Mouse (Mus musculus): Measurements from ENCODE around the gene Iqsec1.

Gene Iqsec1

GRCm38 (mm10) chr6:90781921-90782770, 206.3 kb downstream of the Iqsec1 start:
- peak; percentile 68 for DNase-seq (ENCODE audit: low read depth)

DNA sequence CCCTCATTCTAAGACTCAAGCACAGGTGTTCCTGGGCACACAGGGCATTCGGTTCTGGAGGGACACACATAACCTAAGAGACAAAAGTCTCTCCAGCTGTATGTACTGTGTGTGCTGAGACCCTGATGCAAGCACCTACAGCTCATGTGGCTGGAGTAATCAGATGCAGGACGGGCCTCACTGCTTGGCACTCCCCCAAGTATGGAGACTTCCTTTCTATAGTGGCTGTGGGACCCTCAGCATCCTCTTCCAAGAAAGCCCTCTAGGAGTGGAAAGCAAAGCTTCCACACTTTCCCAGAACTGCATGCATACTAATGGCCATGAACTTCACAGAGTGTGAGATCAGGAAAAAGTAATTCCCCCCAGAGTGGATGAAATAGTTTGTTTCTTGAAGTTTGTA, 208.0 kb downstream of the Iqsec1 start:
- no peak for DNase-seq (ENCODE audit: low read depth)

- DNase-seq (ENCODE audit: low read depth), result no peak
Measured at GRCm38 (mm10) chr6:90778841-90779240, 209.6 kb downstream of the Iqsec1 start.

- DNase-seq (ENCODE audit: low read depth), result no peak
Measured at GRCm38 (mm10) chr6:90777302-90777701, 211.2 kb downstream of the Iqsec1 start.

GRCm38 (mm10) chr6:90775606-90776005, 212.9 kb downstream of the Iqsec1 start:
- DNase-seq (ENCODE audit: low read depth), result no peak

GRCm38 (mm10) chr6:90773811-90774233, 214.7 kb downstream of the Iqsec1 start:
- DNase-seq (ENCODE audit: low read depth), result no peak

GRCm38 (mm10) chr6:90772120-90772519, 216.4 kb downstream of the Iqsec1 start:
- DNase-seq (ENCODE audit: low read depth), result no peak

- DNase-seq (ENCODE audit: low read depth), result no peak
Measured at GRCm38 (mm10) chr6:90768526-90768925, 220.0 kb downstream of the Iqsec1 start.

DNA sequence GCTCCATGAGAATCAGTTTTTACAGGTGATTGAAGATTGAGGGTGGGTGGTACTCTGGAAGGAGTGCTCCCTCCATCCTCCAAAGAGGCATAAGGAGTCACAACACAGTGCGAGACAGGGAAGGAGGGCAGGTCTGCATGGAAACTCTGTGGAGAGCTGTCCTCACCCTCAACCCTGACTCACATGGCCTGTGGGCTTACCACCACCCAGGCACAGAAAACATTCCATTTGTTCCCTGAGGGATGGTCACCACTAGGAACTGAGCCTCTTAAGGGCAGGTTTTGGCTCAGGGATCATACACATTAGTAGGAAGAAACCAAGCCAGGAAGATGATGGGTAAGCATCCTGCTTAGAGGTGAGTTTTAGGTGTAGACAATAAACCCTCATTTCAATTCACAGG, 220.6 kb downstream of the Iqsec1 start:
- DNase-seq (ENCODE audit: low read depth), result no peak

DNA sequence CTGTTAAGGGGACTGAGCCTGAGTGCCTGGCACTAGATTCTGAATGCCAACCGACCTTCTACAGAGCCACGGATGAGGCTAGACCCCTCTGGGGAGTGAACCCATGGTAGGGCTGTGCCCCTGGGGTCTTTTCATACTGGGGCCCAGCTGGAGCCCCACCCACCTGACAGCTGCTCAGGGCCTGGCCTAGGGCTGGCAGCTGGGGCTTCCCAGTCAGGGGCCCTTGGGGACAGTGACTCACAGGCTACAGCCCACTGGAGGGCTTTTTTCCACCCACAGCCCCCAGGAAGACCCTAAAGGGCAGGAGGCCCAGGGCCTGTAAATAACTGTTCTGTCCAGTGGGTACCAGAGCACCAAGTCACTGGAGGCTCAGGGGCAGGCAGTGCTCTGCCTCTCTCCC, 223.7 kb downstream of the Iqsec1 start:
- DNase-seq (ENCODE audit: low read depth), result no peak

DNA sequence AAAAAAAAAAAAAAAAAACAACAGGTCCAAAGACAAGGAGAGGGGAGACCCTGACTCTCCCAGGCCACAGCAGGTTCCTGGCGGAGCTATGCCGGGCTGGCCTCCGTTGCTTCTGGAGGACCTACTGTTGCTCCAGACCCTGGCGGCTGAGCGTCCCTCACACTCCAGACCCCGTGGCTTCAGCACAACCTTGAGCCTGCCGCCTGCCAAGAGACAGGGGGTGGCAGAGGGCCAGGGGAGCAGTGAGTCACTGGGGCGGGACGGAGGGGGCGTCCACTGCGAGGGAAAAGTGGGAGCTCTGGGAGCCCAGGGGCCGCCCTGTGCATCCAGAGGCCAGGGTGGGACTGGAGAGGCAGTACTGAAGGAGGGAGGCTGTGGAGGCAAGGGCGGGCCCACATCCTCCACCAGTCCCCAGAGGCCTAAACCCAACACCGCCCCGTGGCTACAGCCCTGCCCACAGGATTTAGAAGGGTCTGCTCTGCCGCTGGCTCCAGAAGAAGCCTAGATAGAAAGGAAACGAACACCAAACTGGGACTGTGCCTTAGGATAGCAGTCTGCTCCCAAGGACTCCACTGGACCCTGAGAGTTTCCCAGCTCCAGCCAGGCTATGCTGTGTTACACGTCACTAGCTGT, 224.4 kb downstream of the Iqsec1 start:
- DNase-seq (ENCODE audit: low read depth), result no peak

DNA sequence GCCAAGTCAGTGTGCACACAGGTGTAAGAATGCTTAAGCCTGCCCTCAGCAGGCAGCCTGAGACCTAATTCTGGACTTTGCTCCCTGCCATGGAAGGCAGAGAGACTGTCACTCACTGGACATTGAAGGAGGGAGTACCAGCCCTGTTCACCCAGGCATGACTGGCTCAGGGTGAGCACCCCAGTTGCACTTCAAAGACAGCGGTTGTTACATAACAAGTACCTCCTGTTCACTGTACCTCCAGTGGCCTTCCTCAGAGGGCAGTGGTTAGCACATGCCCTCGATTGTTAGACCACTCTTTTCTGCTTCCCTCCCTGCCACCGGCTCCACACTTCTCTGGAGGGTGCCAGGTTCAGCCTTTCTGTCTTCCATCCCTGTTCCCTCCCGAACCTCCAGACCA, 225.2 kb downstream of the Iqsec1 start:
- DNase-seq (ENCODE audit: low read depth), result no peak

- DNase-seq (ENCODE audit: low read depth), result no peak
Measured at GRCm38 (mm10) chr6:90762120-90762736, 226.3 kb downstream of the Iqsec1 start.

DNA sequence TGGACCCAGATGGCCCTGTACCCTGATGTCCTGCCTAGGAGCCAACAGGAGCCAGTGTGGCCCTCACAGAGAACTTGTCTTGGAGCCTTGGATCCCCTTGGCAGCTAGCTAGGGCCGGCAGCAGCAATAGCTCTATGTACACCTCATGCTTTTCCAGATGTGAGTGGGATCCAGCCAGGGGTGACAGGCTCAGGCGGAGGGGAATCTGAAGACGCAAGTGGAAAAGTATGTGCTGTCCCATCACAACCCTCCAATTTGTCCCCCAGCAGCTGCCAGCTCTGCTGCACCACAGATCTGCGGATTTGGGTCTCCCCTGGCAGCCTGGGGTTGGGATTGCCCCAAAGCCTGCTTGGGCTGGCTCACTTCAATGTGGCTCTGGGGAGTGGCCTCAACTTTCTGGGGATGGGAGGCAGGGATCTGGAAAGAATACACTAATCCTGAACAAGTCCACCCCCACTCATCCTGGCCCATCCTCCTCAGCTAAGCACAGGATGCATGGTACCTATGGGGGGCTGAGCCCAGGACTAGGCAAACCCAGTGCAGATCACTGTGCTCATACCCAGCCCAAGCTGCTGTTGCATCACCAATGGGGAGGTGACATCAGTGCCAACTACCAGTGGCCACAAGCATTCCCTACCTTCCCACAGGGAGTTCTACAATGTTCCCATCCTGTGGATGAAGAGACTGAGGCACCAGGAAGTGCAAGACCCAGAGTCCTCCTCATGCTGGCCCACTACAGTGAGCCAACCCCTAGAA, 227.0 kb downstream of the Iqsec1 start:
- DNase-seq (ENCODE audit: low read depth), result no peak

GRCm38 (mm10) chr6:90760886-90761285, 227.6 kb downstream of the Iqsec1 start:
- DNase-seq (ENCODE audit: low read depth), result no peak

DNA sequence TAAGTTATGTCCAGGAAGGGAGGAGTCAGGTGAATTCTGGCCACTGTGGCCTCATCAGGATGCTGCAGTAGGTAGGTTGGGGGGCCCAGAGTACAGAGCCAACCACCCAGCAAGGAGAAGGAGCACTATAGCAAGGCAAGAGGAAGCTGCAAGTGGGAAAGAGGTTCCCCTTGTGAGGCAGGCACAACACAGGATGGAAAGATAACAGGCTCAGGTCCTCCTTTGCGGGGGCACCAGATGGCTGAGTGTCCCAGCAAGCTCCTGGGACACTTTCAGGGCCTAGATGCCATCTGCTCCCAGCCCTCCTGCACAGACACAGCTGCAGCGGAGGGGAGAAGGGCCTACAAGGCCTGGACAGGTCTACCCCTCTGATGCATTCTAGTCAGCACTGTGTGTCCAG, 228.7 kb downstream of the Iqsec1 start:
- no peak for DNase-seq (ENCODE audit: low read depth)

GRCm38 (mm10) chr6:90758155-90758554, 230.3 kb downstream of the Iqsec1 start:
- DNase-seq (ENCODE audit: low read depth), result no peak

DNA sequence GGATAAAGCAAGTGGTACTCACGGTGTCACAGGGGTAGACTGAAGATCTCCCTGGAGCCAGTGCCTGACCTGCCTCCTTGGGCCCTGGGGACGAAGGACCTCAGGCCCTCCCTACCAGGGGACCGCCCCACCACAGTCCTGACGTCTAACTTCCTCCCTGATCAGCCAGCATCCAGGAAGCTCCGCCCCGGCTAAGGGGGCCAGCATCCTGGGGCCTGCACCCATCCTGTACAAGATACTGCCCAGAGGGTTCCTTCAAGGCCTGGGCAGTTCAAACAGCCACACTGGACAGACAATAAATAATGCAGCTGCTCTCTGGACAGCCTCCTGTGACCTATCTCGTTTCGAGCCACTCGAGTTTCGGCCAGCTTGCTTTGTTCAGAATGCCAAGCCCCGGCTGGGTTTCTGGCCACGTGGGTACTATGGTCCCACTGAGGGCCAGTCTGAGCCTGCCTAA, 231.0 kb downstream of the Iqsec1 start:
- DNase-seq (ENCODE audit: low read depth), result peak; percentile 61

GRCm38 (mm10) chr6:90756561-90756960, 231.9 kb downstream of the Iqsec1 start:
- DNase-seq (ENCODE audit: low read depth), result no peak

GRCm38 (mm10) chr6:90755613-90755941, 232.9 kb downstream of the Iqsec1 start:
- DNase-seq (ENCODE audit: low read depth), result no peak

- no peak for DNase-seq (ENCODE audit: low read depth)
Measured at GRCm38 (mm10) chr6:90754927-90755612, 233.4 kb downstream of the Iqsec1 start.

DNA sequence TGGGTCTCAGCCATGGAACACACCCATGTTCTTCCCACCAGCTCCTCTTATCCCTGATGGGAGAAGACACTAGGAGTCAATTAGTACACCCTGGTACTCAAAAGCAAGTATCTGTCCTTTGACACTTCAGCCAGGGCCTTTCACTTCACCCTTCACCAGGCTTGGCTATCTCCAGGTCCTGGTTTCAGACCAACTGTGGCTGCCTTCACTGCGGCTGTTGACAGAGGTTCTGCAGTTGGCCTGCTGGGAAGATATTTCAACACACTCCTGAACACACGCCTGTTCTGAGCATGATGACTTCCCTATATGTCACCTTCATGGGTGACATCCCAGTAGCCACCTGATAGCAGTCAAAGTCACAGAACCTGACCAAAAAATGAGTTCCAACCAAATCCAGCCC, 234.4 kb downstream of the Iqsec1 start:
- no peak for DNase-seq (ENCODE audit: low read depth)
